Mouse (Mus musculus): ENCODE measurements around the gene Gpr87. TPM values are rescaled to one million over a fixed set of nuclear protein-coding genes. Genes with fewer than 3 reads are reported as not detected.

The Gpr87 gene
- polyA plus RNA-seq, 1 experiment from 2014 or later: 0.14 TPM

GRCm38 (mm10) chr3:59185662-59186061 is 9.2 kb downstream of the Gpr87 start:
- H3K4me2 ChIP-seq: no peak overlapping the region
- ATAC-seq (ENCODE audit: insufficient number of reproducible peaks, low FRiP score): no peak
- WGBS: 55% methylated on average over 4 of the region's 4 CpGs
- H3K4me1 ChIP-seq (replicated peaks): no peaks in the 10 kb centered on the region
- no peak overlapping the region for H3K4me3 ChIP-seq
- H3K9ac ChIP-seq: no peak overlapping the region
- no peak overlapping the region for H3K27ac ChIP-seq (ENCODE audit: poor library complexity, severe bottlenecking)
- H3K27me3 ChIP-seq (replicated peaks): no peaks in the 10 kb centered on the region
- H3K9me3 ChIP-seq (replicated peaks): no peaks in the 10 kb centered on the region
- H3K36me3 ChIP-seq: no peaks in the 10 kb centered on the region

GRCm38 (mm10) chr3:59182129-59182528 is 12.8 kb downstream of the Gpr87 start:
- Histone ChIP-seq H3K27me3 (replicated peaks) (no peaks in the 10 kb centered on the region), H3K36me3 (no peaks in the 10 kb centered on the region), H3K4me3 (no peak overlapping the region), H3K9me3 (replicated peaks) (no peaks in the 10 kb centered on the region), H3K4me2 (no peak overlapping the region), H3K27ac (ENCODE audit: poor library complexity, severe bottlenecking) (no peak overlapping the region), H3K4me1 (replicated peaks) (peaks cover 8% of the 10 kb centered on the region; the same call in 1 of the 2 replicates), H3K9ac (no peak overlapping the region)
- no peak for ATAC-seq (ENCODE audit: insufficient number of reproducible peaks, low FRiP score)

GRCm38 (mm10) chr3:59181134-59181533 is 13.8 kb downstream of the Gpr87 start:
- H3K9me3 ChIP-seq (replicated peaks): no peaks in the 10 kb centered on the region
- no peak overlapping the region for H3K4me2 ChIP-seq
- ATAC-seq (ENCODE audit: insufficient number of reproducible peaks, low FRiP score): no peak
- no peaks in the 10 kb centered on the region for H3K27me3 ChIP-seq (replicated peaks)
- no peak overlapping the region for H3K9ac ChIP-seq
- H3K4me3 ChIP-seq: no peak overlapping the region
- H3K27ac ChIP-seq (ENCODE audit: poor library complexity, severe bottlenecking): no peak overlapping the region
- 74% methylated on average over 5 of the region's 5 CpGs for WGBS
- H3K4me1 ChIP-seq (replicated peaks): peaks cover 11% of the 10 kb centered on the region; the same call in 1 of the 2 replicates
- no peaks in the 10 kb centered on the region for H3K36me3 ChIP-seq

GRCm38 (mm10) chr3:59176871-59177270 is 18.0 kb downstream of the Gpr87 start:
- no peaks in the 10 kb centered on the region for H3K27me3 ChIP-seq (replicated peaks)
- H3K36me3 ChIP-seq: no peaks in the 10 kb centered on the region
- H3K9me3 ChIP-seq (replicated peaks): no peaks in the 10 kb centered on the region
- H3K27ac ChIP-seq (ENCODE audit: poor library complexity, severe bottlenecking): no peak overlapping the region
- peaks cover 11% of the 10 kb centered on the region; the same call in 1 of the 2 replicates for H3K4me1 ChIP-seq (replicated peaks)
- no peak overlapping the region for H3K4me2 ChIP-seq
- ATAC-seq (ENCODE audit: insufficient number of reproducible peaks, low FRiP score): no peak
- 68% methylated on average over 5 of the region's 5 CpGs for WGBS
- H3K4me3 ChIP-seq: no peak overlapping the region
- H3K9ac ChIP-seq: no peak overlapping the region

- Histone ChIP-seq H3K27me3 (replicated peaks) (no peaks in the 10 kb centered on the region), H3K9me3 (replicated peaks) (no peaks in the 10 kb centered on the region), H3K4me3 (no peak overlapping the region), H3K27ac (ENCODE audit: poor library complexity, severe bottlenecking) (no peak overlapping the region), H3K4me1 (replicated peaks) (peaks cover 16% of the 10 kb centered on the region), H3K36me3 (no peaks in the 10 kb centered on the region), H3K4me2 (no peak overlapping the region), H3K9ac (no peak overlapping the region)
- ATAC-seq (ENCODE audit: insufficient number of reproducible peaks, low FRiP score): no peak
- 40% methylated on average over 5 of the region's 5 CpGs for WGBS
Measured at GRCm38 (mm10) chr3:59175234-59175633, 19.7 kb downstream of the Gpr87 start.

- Histone ChIP-seq H3K9me3 (replicated peaks) (no peaks in the 10 kb centered on the region), H3K27me3 (replicated peaks) (no peaks in the 10 kb centered on the region), H3K27ac (ENCODE audit: poor library complexity, severe bottlenecking) (no peak overlapping the region), H3K4me2 (no peak overlapping the region), H3K4me3 (no peak overlapping the region), H3K4me1 (replicated peaks) (peaks cover 23% of the 10 kb centered on the region), H3K9ac (no peak overlapping the region), H3K36me3 (no peaks in the 10 kb centered on the region)
- no peak for ATAC-seq (ENCODE audit: insufficient number of reproducible peaks, low FRiP score)
- WGBS: 72% methylated on average over 6 of the region's 6 CpGs
Measured at GRCm38 (mm10) chr3:59174426-59175154, 20.3 kb downstream of the Gpr87 start.

GRCm38 (mm10) chr3:59169921-59170627 is 24.8 kb downstream of the Gpr87 start:
- Histone ChIP-seq H3K4me2 (no peak overlapping the region), H3K27me3 (replicated peaks) (no peaks in the 10 kb centered on the region), H3K9ac (no peak overlapping the region), H3K9me3 (replicated peaks) (no peaks in the 10 kb centered on the region), H3K4me1 (replicated peaks) (peaks cover 12% of the 10 kb centered on the region), H3K36me3 (no peaks in the 10 kb centered on the region), H3K27ac (ENCODE audit: poor library complexity, severe bottlenecking) (no peak overlapping the region), H3K4me3 (no peak overlapping the region)
- WGBS: 23% methylated on average over 2 of the region's 2 CpGs
- ATAC-seq (ENCODE audit: insufficient number of reproducible peaks, low FRiP score): no peak

GRCm38 (mm10) chr3:59169215-59169614 is 25.7 kb downstream of the Gpr87 start:
- H3K27ac ChIP-seq (ENCODE audit: poor library complexity, severe bottlenecking): no peak overlapping the region
- no peaks in the 10 kb centered on the region for H3K9me3 ChIP-seq (replicated peaks)
- peaks cover 12% of the 10 kb centered on the region for H3K4me1 ChIP-seq (replicated peaks)
- no peak overlapping the region for H3K4me3 ChIP-seq
- no peak for ATAC-seq (ENCODE audit: insufficient number of reproducible peaks, low FRiP score)
- no peaks in the 10 kb centered on the region for H3K36me3 ChIP-seq
- no peak overlapping the region for H3K4me2 ChIP-seq
- H3K9ac ChIP-seq: no peak overlapping the region
- no peaks in the 10 kb centered on the region for H3K27me3 ChIP-seq (replicated peaks)
- WGBS: 77% methylated on average over 4 of the region's 4 CpGs

- Histone ChIP-seq H3K9me3 (replicated peaks) (no peaks in the 10 kb centered on the region), H3K27me3 (replicated peaks) (no peaks in the 10 kb centered on the region), H3K27ac (ENCODE audit: poor library complexity, severe bottlenecking) (no peak overlapping the region), H3K9ac (no peak overlapping the region), H3K4me1 (replicated peaks) (peaks cover 12% of the 10 kb centered on the region), H3K36me3 (no peaks in the 10 kb centered on the region), H3K4me2 (no peak overlapping the region), H3K4me3 (no peak overlapping the region)
- ATAC-seq (ENCODE audit: insufficient number of reproducible peaks, low FRiP score): no peak
- WGBS: 76% methylated on average over 6 of the region's 6 CpGs
Measured at GRCm38 (mm10) chr3:59168476-59168875, 26.4 kb downstream of the Gpr87 start.

GRCm38 (mm10) chr3:59167417-59168054 is 27.4 kb downstream of the Gpr87 start:
- Histone ChIP-seq H3K4me2 (no peak overlapping the region), H3K9ac (no peak overlapping the region), H3K4me3 (no peak overlapping the region), H3K9me3 (replicated peaks) (no peaks in the 10 kb centered on the region), H3K4me1 (replicated peaks) (peaks cover 12% of the 10 kb centered on the region), H3K27ac (ENCODE audit: poor library complexity, severe bottlenecking) (no peak overlapping the region), H3K27me3 (replicated peaks) (no peaks in the 10 kb centered on the region), H3K36me3 (no peaks in the 10 kb centered on the region)
- ATAC-seq (ENCODE audit: insufficient number of reproducible peaks, low FRiP score): no peak
- WGBS: 79% methylated on average over 2 of the region's 2 CpGs

- no peak overlapping the region for H3K27ac ChIP-seq (ENCODE audit: poor library complexity, severe bottlenecking)
- no peak overlapping the region for H3K4me2 ChIP-seq
- no peaks in the 10 kb centered on the region for H3K36me3 ChIP-seq
- no peaks in the 10 kb centered on the region for H3K27me3 ChIP-seq (replicated peaks)
- no peak overlapping the region for H3K9ac ChIP-seq
- no peaks in the 10 kb centered on the region for H3K4me1 ChIP-seq (replicated peaks)
- 85% methylated on average over 1 of the region's 1 CpGs for WGBS
- H3K4me3 ChIP-seq: no peak overlapping the region
- no peaks in the 10 kb centered on the region for H3K9me3 ChIP-seq (replicated peaks)
- no peak for ATAC-seq (ENCODE audit: insufficient number of reproducible peaks, low FRiP score)
Measured at GRCm38 (mm10) chr3:59160465-59160864, 34.4 kb downstream of the Gpr87 start.

Measured in heart, embryonic 12.5 days (tissue).